Mouse (Mus musculus): ENCODE data around the gene Dusp23. TPM values are rescaled to one million over a fixed set of nuclear protein-coding genes. Genes with fewer than 3 reads are reported as not detected.

Gene Dusp23
- polyA plus RNA-seq, 1 experiment from 2014 or later, result 8.6 TPM

- Histone ChIP-seq H3K36me3 (no peaks in the 10 kb centered on the region), H3K27me3 (no peaks in the 10 kb centered on the region), H3K4me1 (no peaks in the 10 kb centered on the region), H3K4me2 (replicated peaks) (no peak overlapping the region), H3K4me3 (no peak overlapping the region), H3K27ac (no peak overlapping the region), H3K9ac (no peak overlapping the region), H3K9me3 (replicated peaks) (no peaks in the 10 kb centered on the region)
- ATAC-seq (ENCODE audit: low FRiP score), result no peak
- WGBS, result 58% methylated on average over 4 of the region's 4 CpGs
These were observed 14.5 kb upstream of the Dusp23 start for GRCm38 (mm10) chr1:172647236-172647635.

GRCm38 (mm10) chr1:172638781-172639180, 6.0 kb upstream of the Dusp23 start:
- H3K27me3 ChIP-seq, result no peaks in the 10 kb centered on the region
- WGBS, result 68% methylated on average over 2 of the region's 2 CpGs

GRCm38 (mm10) chr1:172637801-172638200, 5.0 kb upstream of the Dusp23 start:
- ATAC-seq (ENCODE audit: low FRiP score), result no peak

More at GRCm38 (mm10) chr1:172638781-172639180, 6.0 kb upstream of the Dusp23 start:
- Histone ChIP-seq H3K9me3 (replicated peaks) (no peaks in the 10 kb centered on the region), H3K4me3 (no peak overlapping the region), H3K4me1 (no peaks in the 10 kb centered on the region), H3K4me2 (replicated peaks) (no peak overlapping the region), H3K9ac (no peak overlapping the region), H3K36me3 (no peaks in the 10 kb centered on the region), H3K27ac (no peak overlapping the region)
- no peak for ATAC-seq (ENCODE audit: low FRiP score)

GRCm38 (mm10) chr1:172636266-172636665, 3.5 kb upstream of the Dusp23 start:
- H3K4me1 ChIP-seq, result no peaks in the 10 kb centered on the region
- ATAC-seq (ENCODE audit: low FRiP score), result no peak
- no peak overlapping the region for H3K4me2 ChIP-seq (replicated peaks)
- no peak overlapping the region for H3K27ac ChIP-seq
- H3K9ac ChIP-seq, result no peak overlapping the region
- WGBS, result 94% methylated on average over 5 of the region's 5 CpGs
- H3K4me3 ChIP-seq, result no peak overlapping the region
- no peaks in the 10 kb centered on the region for H3K36me3 ChIP-seq
- no peaks in the 10 kb centered on the region for H3K27me3 ChIP-seq
- no peaks in the 10 kb centered on the region for H3K9me3 ChIP-seq (replicated peaks)

More at GRCm38 (mm10) chr1:172637801-172638200, 5.0 kb upstream of the Dusp23 start:
- H3K36me3 ChIP-seq, result no peaks in the 10 kb centered on the region
- 83% methylated on average over 4 of the region's 4 CpGs for WGBS
- H3K4me2 ChIP-seq (replicated peaks), result no peak overlapping the region
- no peak overlapping the region for H3K4me3 ChIP-seq
- H3K9ac ChIP-seq, result no peak overlapping the region
- no peaks in the 10 kb centered on the region for H3K4me1 ChIP-seq
- H3K27ac ChIP-seq, result no peak overlapping the region
- H3K27me3 ChIP-seq, result no peaks in the 10 kb centered on the region
- no peaks in the 10 kb centered on the region for H3K9me3 ChIP-seq (replicated peaks)

- Histone ChIP-seq H3K9ac (0 out of 2 replicates have a peak overlapping the region, but pooled peaks have one; percentile 3), H3K4me1 (no peaks in the 10 kb centered on the region), H3K27ac (no peak overlapping the region), H3K4me3 (no peak overlapping the region), H3K4me2 (replicated peaks) (no peak overlapping the region), H3K9me3 (replicated peaks) (no peaks in the 10 kb centered on the region), H3K36me3 (no peaks in the 10 kb centered on the region), H3K27me3 (no peaks in the 10 kb centered on the region)
- 49% methylated on average over 4 of the region's 4 CpGs for WGBS
- no peak for ATAC-seq (ENCODE audit: low FRiP score)
These were observed 2.5 kb upstream of the Dusp23 start for GRCm38 (mm10) chr1:172635258-172635657.

GRCm38 (mm10) chr1:172634136-172634535, 1.4 kb upstream of the Dusp23 start:
- no peak for ATAC-seq (ENCODE audit: low FRiP score)
- no peak overlapping the region for H3K27ac ChIP-seq

GRCm38 (mm10) chr1:172631721-172632120, 1.0 kb downstream of the Dusp23 start:
- H3K4me3 ChIP-seq, result no peak overlapping the region
- no peak for ATAC-seq (ENCODE audit: low FRiP score)

More at GRCm38 (mm10) chr1:172634136-172634535, 1.4 kb upstream of the Dusp23 start:
- Histone ChIP-seq H3K4me1 (no peaks in the 10 kb centered on the region), H3K36me3 (no peaks in the 10 kb centered on the region), H3K4me2 (replicated peaks) (no peak overlapping the region), H3K9me3 (replicated peaks) (no peaks in the 10 kb centered on the region), H3K9ac (no peak overlapping the region), H3K4me3 (no peak overlapping the region), H3K27me3 (no peaks in the 10 kb centered on the region)
- WGBS, result 97% methylated on average over 2 of the region's 2 CpGs

GRCm38 (mm10) chr1:172629831-172630230, 2.9 kb downstream of the Dusp23 start:
- WGBS, result 68% methylated on average over 7 of the region's 7 CpGs
- Histone ChIP-seq H3K4me2 (replicated peaks) (no peak overlapping the region), H3K4me1 (no peaks in the 10 kb centered on the region), H3K36me3 (no peaks in the 10 kb centered on the region), H3K27ac (0 out of 2 replicates have a peak overlapping the region, but pooled peaks have one; percentile 17), H3K9ac (no peak overlapping the region), H3K27me3 (no peaks in the 10 kb centered on the region), H3K4me3 (no peak overlapping the region), H3K9me3 (replicated peaks) (no peaks in the 10 kb centered on the region)
- no peak for ATAC-seq (ENCODE audit: low FRiP score)

More at GRCm38 (mm10) chr1:172631721-172632120, 1.0 kb downstream of the Dusp23 start:
- Histone ChIP-seq H3K27me3 (no peaks in the 10 kb centered on the region), H3K4me1 (no peaks in the 10 kb centered on the region), H3K27ac (no peak overlapping the region), H3K9ac (no peak overlapping the region), H3K36me3 (no peaks in the 10 kb centered on the region), H3K4me2 (replicated peaks) (no peak overlapping the region), H3K9me3 (replicated peaks) (no peaks in the 10 kb centered on the region)
- WGBS, result 92% methylated on average over 5 of the region's 5 CpGs

- H3K9me3 ChIP-seq (replicated peaks), result no peaks in the 10 kb centered on the region
- H3K4me3 ChIP-seq, result no peak overlapping the region
- H3K4me2 ChIP-seq (replicated peaks), result no peak overlapping the region
- H3K9ac ChIP-seq, result no peak overlapping the region
- ATAC-seq (ENCODE audit: low FRiP score), result no peak
- WGBS, result 97% methylated on average over 3 of the region's 3 CpGs
- H3K36me3 ChIP-seq, result no peaks in the 10 kb centered on the region
- no peaks in the 10 kb centered on the region for H3K4me1 ChIP-seq
- no peak overlapping the region for H3K27ac ChIP-seq
- H3K27me3 ChIP-seq, result no peaks in the 10 kb centered on the region
These were observed 6.5 kb downstream of the Dusp23 start for GRCm38 (mm10) chr1:172626306-172626705.

- no peaks in the 10 kb centered on the region for H3K36me3 ChIP-seq
- H3K27me3 ChIP-seq, result no peaks in the 10 kb centered on the region
- H3K4me1 ChIP-seq, result no peaks in the 10 kb centered on the region
- no peaks in the 10 kb centered on the region for H3K9me3 ChIP-seq (replicated peaks)
- no peak overlapping the region for H3K4me2 ChIP-seq (replicated peaks)
- H3K4me3 ChIP-seq, result no peak overlapping the region
- no peak overlapping the region for H3K27ac ChIP-seq
- ATAC-seq (ENCODE audit: low FRiP score), result no peak
- 90% methylated on average over 3 of the region's 3 CpGs for WGBS
- H3K9ac ChIP-seq, result no peak overlapping the region
These were observed 8.7 kb downstream of the Dusp23 start for GRCm38 (mm10) chr1:172624081-172624480.

GRCm38 (mm10) chr1:172623599-172623998, 9.2 kb downstream of the Dusp23 start:
- H3K9ac ChIP-seq, result no peak overlapping the region
- H3K36me3 ChIP-seq, result no peaks in the 10 kb centered on the region
- WGBS, result 75% methylated on average over 5 of the region's 5 CpGs
- ATAC-seq (ENCODE audit: low FRiP score), result no peak
- H3K9me3 ChIP-seq (replicated peaks), result no peaks in the 10 kb centered on the region
- no peak overlapping the region for H3K4me3 ChIP-seq
- no peaks in the 10 kb centered on the region for H3K27me3 ChIP-seq
- H3K4me2 ChIP-seq (replicated peaks), result no peak overlapping the region
- H3K27ac ChIP-seq, result no peak overlapping the region
- no peaks in the 10 kb centered on the region for H3K4me1 ChIP-seq

GRCm38 (mm10) chr1:172619235-172619634, 13.5 kb downstream of the Dusp23 start:
- Histone ChIP-seq H3K4me1 (peaks cover 15% of the 10 kb centered on the region), H3K27ac (no peak overlapping the region), H3K4me3 (no peak overlapping the region), H3K4me2 (replicated peaks) (no peak overlapping the region), H3K27me3 (no peaks in the 10 kb centered on the region), H3K9me3 (replicated peaks) (no peaks in the 10 kb centered on the region), H3K9ac (no peak overlapping the region), H3K36me3 (no peaks in the 10 kb centered on the region)
- no peak for ATAC-seq (ENCODE audit: low FRiP score)
- WGBS, result 16% methylated on average over 7 of the region's 7 CpGs

- H3K27me3 ChIP-seq, result no peaks in the 10 kb centered on the region
- H3K27ac ChIP-seq, result no peak overlapping the region
- H3K36me3 ChIP-seq, result no peaks in the 10 kb centered on the region
- no peaks in the 10 kb centered on the region for H3K9me3 ChIP-seq (replicated peaks)
- H3K9ac ChIP-seq, result no peak overlapping the region
- no peak overlapping the region for H3K4me2 ChIP-seq (replicated peaks)
- no peak overlapping the region for H3K4me3 ChIP-seq
- WGBS, result 56% methylated on average over 4 of the region's 4 CpGs
- ATAC-seq (ENCODE audit: low FRiP score), result no peak
- H3K4me1 ChIP-seq, result peaks cover 15% of the 10 kb centered on the region
These were observed 14.6 kb downstream of the Dusp23 start for GRCm38 (mm10) chr1:172618141-172618540.

All from hindbrain, embryonic 12.5 days (tissue).